Mouse (Mus musculus) heart, adult 2 months (tissue): ENCODE measurements around the gene Ell. TPM values are rescaled to one million over a fixed set of nuclear protein-coding genes. Genes with fewer than 3 reads are reported as not detected.
A peak's percentile ranks its signal among the peaks of the same experiment; 100 is the strongest.

ENCODE experiments used
- DNase-seq, 2 experiments: peaks; one replicate each; pipeline ENCODE4 v3.0.0; 2021
- H3K27ac ChIP-seq: fragments of 200-600 bp; 2 replicates; pipeline ENCODE4 v1.8.1; 2022
- H3K27me3 ChIP-seq: fragments of 200-500 bp; 2 replicates; pipeline ENCODE4 v1.6.1; 2012; ENCODE audit warnings: mild to moderate bottlenecking, low read length, inconsistent platforms, mixed read lengths; ENCODE audit not compliant: control insufficient read depth, insufficient read depth
- H3K36me3 ChIP-seq: fragments of 200-500 bp; 2 replicates; pipeline ENCODE4 v1.6.1; 2012; ENCODE audit warnings: low read length, inconsistent platforms; ENCODE audit not compliant: control insufficient read depth, insufficient read depth
- H3K4me1 ChIP-seq: fragments of 200-500 bp; 2 replicates; pipeline ENCODE4 v1.6.1; 2011; ENCODE audit warnings: low read length; ENCODE audit not compliant: control insufficient read depth, insufficient read depth
- H3K4me3 ChIP-seq: fragments of 200-600 bp; 2 replicates; pipeline ENCODE4 v1.8.1; 2022
- H3K79me2 ChIP-seq: fragments of 200-500 bp; replicated peaks from 2 replicates; pipeline ENCODE4 v1.6.1; 2012; ENCODE audit warnings: mild to moderate bottlenecking, inconsistent platforms, low read length, moderate library complexity, mixed read lengths; ENCODE audit not compliant: control insufficient read depth, insufficient read depth
- H3K9ac ChIP-seq: fragments of 200-500 bp; 2 replicates; pipeline ENCODE4 v1.6.1; 2012; ENCODE audit warnings: low read depth, mild to moderate bottlenecking, control low read depth, inconsistent platforms, low read length, mixed read lengths
- CTCF ChIP-seq: fragments of 200-600 bp; IDR thresholded peaks from 2 replicates; pipeline ENCODE4 v1.8.1; 2022; ENCODE audit warnings: antibody characterized with exemption, mild to moderate bottlenecking, moderate library complexity
- EP300 ChIP-seq: fragments of 200-500 bp; IDR thresholded peaks from 2 replicates; pipeline ENCODE4 v1.6.1; 2011; ENCODE audit warnings: low read depth, low read length, control low read depth; ENCODE audit not compliant: insufficient read depth
- POLR2A ChIP-seq: fragments of 200-500 bp; IDR thresholded peaks from 2 replicates; pipeline ENCODE4 v1.6.1; 2011; ENCODE audit warnings: mild to moderate bottlenecking, low read depth, low read length, control low read depth; ENCODE audit not compliant: insufficient read depth
- WGBS: fragments of 180-500 bp; shearing (Covaris S2); methylation state at CpG from one replicate; pipeline ENCODE4 v1.1.7; 2018; 5-methylcytosine and 5-hydroxymethylcytosine counted together
- intact Hi-C: fragments of 180-260 bp; cut with DNase I; formaldehyde crosslinking; loops from one replicate; pipeline ENCODE4 v1.15.1; 2025
- polyA plus RNA-seq: library from polyadenylated mRNA; depleted of rRNA; stranded (reverse); fragments of >200 nt; gene quantifications from 2 replicates; pipeline ENCODE4 v1.2.3, GENCODE M21; 2012
- total RNA-seq, 2 experiments: library from RNA; stranded (reverse); gene quantifications; 2 replicates each; pipeline ENCODE4 v1.2.3; 2021

The Ell gene
- total and polyA plus RNA-seq, 3 experiments = 9.6 to 12.7 (median 12.0) TPM

- Histone ChIP-seq H3K27ac (peak overlapping the region; percentile 94), H3K36me3 (no peaks in the 10 kb centered on the region), H3K4me3 (peak overlapping the region; percentile 79), H3K27me3 (no peaks in the 10 kb centered on the region), H3K9ac (peak overlapping the region; percentile 89), H3K79me2 (no peaks in the 10 kb centered on the region), H3K4me1 (peaks cover 3% of the 10 kb centered on the region; the same call in 1 of the 2 replicates)
- intact Hi-C loops = loop anchor here (1.0 to 10.0 kb wide), 2 partner anchors 12 to 252 kb away; partner anchors contain the start of genes Pik3r2 and Uba52
- DNase-seq = peak; percentile 96 to 97
- peak; percentile 84 for TF ChIP-seq CTCF
- peak; percentile 71 for TF ChIP-seq POLR2A
- TF ChIP-seq EP300 = peak; percentile 55; the same call in 1 of the 2 replicates
- under 1% methylated on average over 50 of the region's 51 CpGs for WGBS
These were observed 16.5 kb upstream of the Ell start for GRCm38 (mm10) chr8:70522592-70523403.

GRCm38 (mm10) chr8:70527111-70527511, 12.1 kb upstream of the Ell start:
- Histone ChIP-seq H3K9ac (peak overlapping the region; percentile 94), H3K27me3 (no peaks in the 10 kb centered on the region), H3K4me1 (peaks cover 5% of the 10 kb centered on the region), H3K27ac (peak overlapping the region; percentile 96), H3K36me3 (no peaks in the 10 kb centered on the region), H3K79me2 (peaks cover 1% of the 10 kb centered on the region; the same call in 1 of the 2 replicates), H3K4me3 (peak overlapping the region; percentile 97)
- TF ChIP-seq POLR2A = no peak
- TF ChIP-seq CTCF = no peak
- TF ChIP-seq EP300 = no peak
- intact Hi-C loops = loop anchor here (10.0 kb wide), 1 partner anchor 248 kb away; the partner anchor contains the start of gene Pik3r2
- DNase-seq = no peak
- WGBS = 1% methylated on average over 8 of the region's 8 CpGs

GRCm38 (mm10) chr8:70527512-70528181, 11.6 kb upstream of the Ell start, which contains the start of the genes Fkbp8 and Kxd1:
Gene Fkbp8, plus strand, starts transcription at chr8:70527724.
Gene Kxd1, minus strand, starts transcription at chr8:70527956.
- Histone ChIP-seq H3K27me3 (no peaks in the 10 kb centered on the region), H3K9ac (peak within 1 kb of the TSS; percentile 94), H3K79me2 (peaks cover 1% of the 10 kb centered on the region; the same call in 1 of the 2 replicates), H3K4me1 (peaks cover 4% of the 10 kb centered on the region), H3K36me3 (no peaks in the 10 kb centered on the region), H3K27ac (peak within 1 kb of the TSS; percentile 96), H3K4me3 (peak within 1 kb of the TSS; percentile 97)
- under 1% methylated on average over 61 of the region's 61 CpGs for WGBS
- TF ChIP-seq EP300 (0 out of 2 replicates have a peak, but pooled peaks have one; percentile 26), CTCF (peak; percentile 30), POLR2A (peak; percentile 76)
- DNase-seq = peak; percentile 98 to 100
- intact Hi-C loops = loop anchor here (10.0 kb wide), 1 partner anchor 247 kb away; the partner anchor contains the start of gene Pik3r2

GRCm38 (mm10) chr8:70528182-70528797, 11.0 kb upstream of the Ell start:
- TF ChIP-seq CTCF (no peak), EP300 (no peak), POLR2A (no peak)
- peak overlapping the region; percentile 97 for H3K4me3 ChIP-seq
- peaks cover 3% of the 10 kb centered on the region for H3K4me1 ChIP-seq
- no peaks in the 10 kb centered on the region for H3K36me3 ChIP-seq
- no peaks in the 10 kb centered on the region for H3K27me3 ChIP-seq
- intact Hi-C loops = loop anchor here (10.0 kb wide), 1 partner anchor 247 kb away; the partner anchor contains the start of gene Pik3r2
- 12% methylated on average over 13 of the region's 13 CpGs for WGBS
- DNase-seq = no peak
- peak overlapping the region; percentile 96 for H3K27ac ChIP-seq
- H3K79me2 ChIP-seq = peaks cover 1% of the 10 kb centered on the region; the same call in 1 of the 2 replicates
- peak overlapping the region; percentile 86 for H3K9ac ChIP-seq

- 58% methylated on average over 5 of the region's 5 CpGs for WGBS
- no peaks in the 10 kb centered on the region for H3K36me3 ChIP-seq
These were observed 10.0 kb upstream of the Ell start for GRCm38 (mm10) chr8:70529299-70529698.

More at GRCm38 (mm10) chr8:70529299-70529698, 10.0 kb upstream of the Ell start:
- intact Hi-C loops = loop anchor here (10.0 kb wide), 1 partner anchor 246 kb away; the partner anchor contains the start of gene Pik3r2
- H3K27ac ChIP-seq = no peak overlapping the region
- H3K4me3 ChIP-seq = no peak overlapping the region
- H3K27me3 ChIP-seq = no peaks in the 10 kb centered on the region
- peaks cover 3% of the 10 kb centered on the region; the same call in 1 of the 2 replicates for H3K4me1 ChIP-seq
- no peak for DNase-seq
- TF ChIP-seq POLR2A (no peak), CTCF (no peak), EP300 (no peak)
- H3K9ac ChIP-seq = no peak overlapping the region
- H3K79me2 ChIP-seq = peaks cover 1% of the 10 kb centered on the region; the same call in 1 of the 2 replicates
